Mouse (Mus musculus): ENCODE measurements around the gene Bhmt. TPM values are rescaled to one million over a fixed set of nuclear protein-coding genes. Genes with fewer than 3 reads are reported as not detected.

Bhmt gene
- polyA plus RNA-seq (2012) = not detected in 2 replicates

- no peak for TF ChIP-seq GATA1 (IDR thresholded peaks at IDR 0.05; ENCODE audit: low read length)
Observed at GRCm38 (mm10) chr13:93637282-93638245, at the start of gene Bhmt. Gene Bhmt, minus strand, starts transcription at chr13:93637961.

- TF ChIP-seq GATA1 (IDR thresholded peaks at IDR 0.05; ENCODE audit: low read length) = no peak
Observed at GRCm38 (mm10) chr13:93687321-93687720, 49.6 kb upstream of the Bhmt start.

GRCm38 (mm10) chr13:93685226-93685625 is 47.5 kb upstream of the Bhmt start:
- TF ChIP-seq GATA1 (IDR thresholded peaks at IDR 0.05; ENCODE audit: low read length) = no peak

GRCm38 (mm10) chr13:93683336-93683735 is 45.6 kb upstream of the Bhmt start:
- TF ChIP-seq GATA1 (IDR thresholded peaks at IDR 0.05; ENCODE audit: low read length) = no peak

- no peak for TF ChIP-seq GATA1 (IDR thresholded peaks at IDR 0.05; ENCODE audit: low read length)
Observed at GRCm38 (mm10) chr13:93676864-93677263, 39.1 kb upstream of the Bhmt start.

GRCm38 (mm10) chr13:93674131-93674561 is 36.4 kb upstream of the Bhmt start, which contains the start of the genes Bhmt2 and Dmgdh:
Gene Bhmt2, minus strand, starts transcription at chr13:93674302.
Gene Dmgdh, plus strand, starts transcription at chr13:93674433.
- TF ChIP-seq GATA1 (IDR thresholded peaks at IDR 0.05; ENCODE audit: low read length) = no peak

- no peak for TF ChIP-seq GATA1 (IDR thresholded peaks at IDR 0.05; ENCODE audit: low read length)
Observed at GRCm38 (mm10) chr13:93673296-93673695, 35.5 kb upstream of the Bhmt start.

- no peak for TF ChIP-seq GATA1 (IDR thresholded peaks at IDR 0.05; ENCODE audit: low read length)
Observed at GRCm38 (mm10) chr13:93672371-93672770, 34.6 kb upstream of the Bhmt start.

GRCm38 (mm10) chr13:93667586-93667985 is 29.8 kb upstream of the Bhmt start:
- TF ChIP-seq GATA1 (IDR thresholded peaks at IDR 0.05; ENCODE audit: low read length) = no peak

- no peak for TF ChIP-seq GATA1 (IDR thresholded peaks at IDR 0.05; ENCODE audit: low read length)
Observed at GRCm38 (mm10) chr13:93657941-93658340, 20.2 kb upstream of the Bhmt start.

- no peak for TF ChIP-seq GATA1 (IDR thresholded peaks at IDR 0.05; ENCODE audit: low read length)
Observed at GRCm38 (mm10) chr13:93653382-93653781, 15.6 kb upstream of the Bhmt start.

- no peak for TF ChIP-seq GATA1 (IDR thresholded peaks at IDR 0.05; ENCODE audit: low read length)
Observed at GRCm38 (mm10) chr13:93648387-93649130, 10.8 kb upstream of the Bhmt start.

GRCm38 (mm10) chr13:93639636-93640035 is 1.9 kb upstream of the Bhmt start:
- TF ChIP-seq GATA1 (IDR thresholded peaks at IDR 0.05; ENCODE audit: low read length) = no peak

- TF ChIP-seq GATA1 (IDR thresholded peaks at IDR 0.05; ENCODE audit: low read length) = no peak
Observed at GRCm38 (mm10) chr13:93636561-93636960, 1.2 kb downstream of the Bhmt start.

- no peak for TF ChIP-seq GATA1 (IDR thresholded peaks at IDR 0.05; ENCODE audit: low read length)
Observed at GRCm38 (mm10) chr13:93632927-93633326, 4.8 kb downstream of the Bhmt start.
